Mouse (Mus musculus) adrenal gland (tissue): ENCODE results near the gene Frat1.

ENCODE experiments used
- intact Hi-C: fragments of 180-260 bp; cut with DNase I; formaldehyde crosslinking; loops from one replicate; pipeline ENCODE4 v1.15.1; 2025

The Frat1 gene

GRCm38 (mm10) chr19:41813374-41813773, 16.4 kb upstream of the Frat1 start:
- intact Hi-C loops: no loop called here

GRCm38 (mm10) chr19:41816410-41816809, 13.4 kb upstream of the Frat1 start:
- intact Hi-C loops: no loop called here

- intact Hi-C loops: no loop called here
Observed at GRCm38 (mm10) chr19:41816915-41817314, 12.9 kb upstream of the Frat1 start.

- intact Hi-C loops: no loop called here
Observed at GRCm38 (mm10) chr19:41817325-41817724, 12.4 kb upstream of the Frat1 start.

- intact Hi-C loops: no loop called here
Observed at GRCm38 (mm10) chr19:41818749-41819148, 11.0 kb upstream of the Frat1 start.

- intact Hi-C loops: no loop called here
Observed at GRCm38 (mm10) chr19:41821436-41821835, 8.3 kb upstream of the Frat1 start.

GRCm38 (mm10) chr19:41822589-41822988, 7.2 kb upstream of the Frat1 start:
- intact Hi-C loops: no loop called here

- intact Hi-C loops: no loop called here
Observed at GRCm38 (mm10) chr19:41824950-41825349, 4.8 kb upstream of the Frat1 start.

GRCm38 (mm10) chr19:41826529-41826928, 3.2 kb upstream of the Frat1 start:
- intact Hi-C loops: no loop called here

GRCm38 (mm10) chr19:41828941-41829340, 829 bp upstream of the Frat1 start:
- intact Hi-C loops: no loop called here

- intact Hi-C loops: no loop called here
Observed at GRCm38 (mm10) chr19:41830106-41831031, 599 bp downstream of the Frat1 start.

- intact Hi-C loops: no loop called here
Observed at GRCm38 (mm10) chr19:41831101-41831570, 1.4 kb downstream of the Frat1 start.

GRCm38 (mm10) chr19:41831718-41832391, 2.1 kb downstream of the Frat1 start:
- intact Hi-C loops: no loop called here

GRCm38 (mm10) chr19:41832501-41833201, 2.9 kb downstream of the Frat1 start:
- intact Hi-C loops: no loop called here

- intact Hi-C loops: no loop called here
Observed at GRCm38 (mm10) chr19:41835407-41835806, 5.6 kb downstream of the Frat1 start.

- intact Hi-C loops: no loop called here
Observed at GRCm38 (mm10) chr19:41835816-41836215, 6.0 kb downstream of the Frat1 start.

GRCm38 (mm10) chr19:41836719-41837118, 6.9 kb downstream of the Frat1 start:
- intact Hi-C loops: no loop called here

- intact Hi-C loops: no loop called here
Observed at GRCm38 (mm10) chr19:41837194-41837916, 7.6 kb downstream of the Frat1 start.

- intact Hi-C loops: no loop called here
Observed at GRCm38 (mm10) chr19:41837917-41838261, 8.1 kb downstream of the Frat1 start.

- intact Hi-C loops: no loop called here
Observed at GRCm38 (mm10) chr19:41838808-41839207, 9.0 kb downstream of the Frat1 start.

- intact Hi-C loops: no loop called here
Observed at GRCm38 (mm10) chr19:41839685-41840084, 9.9 kb downstream of the Frat1 start.
